Mouse (Mus musculus) neural tube, embryonic 11.5 days (tissue): ENCODE measurements around the gene Izumo4. TPM values are rescaled to one million over a fixed set of nuclear protein-coding genes. Genes with fewer than 3 reads are reported as not detected.

ENCODE experiments used
- ATAC-seq: fragments of 200-750 bp; cut with Nextera tagmentation; 2 replicates; pipeline ENCODE4 v1.8.0; 2017; ENCODE audit warnings: moderate number of reproducible peaks, mild to moderate bottlenecking, moderate TSS enrichment, moderate library complexity; ENCODE audit not compliant: insufficient read depth, low FRiP score, low TSS enrichment
- DNase-seq: peaks from one replicate; pipeline ENCODE4 v3.0.0-alpha.2; 2015; ENCODE audit warnings: low spot score
- H3K27ac ChIP-seq: fragments of 300-500 bp; sonication (generic); 2 replicates; pipeline ENCODE4 v1.5.1; 2014; ENCODE audit warnings: low read depth, mild to moderate bottlenecking, low read length
- H3K27me3 ChIP-seq: fragments of 300-500 bp; sonication (generic); 2 replicates; pipeline ENCODE4 v1.6.1; 2014; ENCODE audit warnings: mild to moderate bottlenecking, low read length, mixed read lengths; ENCODE audit not compliant: control insufficient read depth, insufficient read depth
- H3K36me3 ChIP-seq: fragments of 300-500 bp; sonication (generic); 2 replicates; pipeline ENCODE4 v1.6.1; 2014; ENCODE audit warnings: mild to moderate bottlenecking, low read length, moderate library complexity, mixed read lengths; ENCODE audit not compliant: control insufficient read depth, insufficient read depth
- H3K4me1 ChIP-seq: fragments of 300-500 bp; sonication (generic); 2 replicates; pipeline ENCODE4 v1.6.1; 2014; ENCODE audit warnings: low read length, mixed read lengths; ENCODE audit not compliant: control insufficient read depth, insufficient read depth
- H3K4me2 ChIP-seq: fragments of 300-500 bp; sonication (generic); 2 replicates; pipeline ENCODE4 v1.6.1; 2014; ENCODE audit warnings: low read depth, mild to moderate bottlenecking, moderate library complexity
- H3K4me3 ChIP-seq: fragments of 300-500 bp; sonication (generic); 2 replicates; pipeline ENCODE4 v1.5.1; 2014; ENCODE audit warnings: low read depth, low read length
- H3K9ac ChIP-seq: fragments of 300-500 bp; sonication (generic); 2 replicates; pipeline ENCODE4 v1.6.1; 2014; ENCODE audit warnings: mild to moderate bottlenecking, low read length
- H3K9me3 ChIP-seq: fragments of 300-500 bp; sonication (generic); 2 replicates; pipeline ENCODE4 v1.6.1; 2016; ENCODE audit warnings: low read length; ENCODE audit not compliant: control insufficient read depth
- WGBS: fragments of 180-500 bp; shearing (Covaris S2); extraction: QIAGEN DNeasy Blood & Tissue Kit; methylation state at CpG from one replicate; pipeline ENCODE4 v1.1.7; 2014; 5-methylcytosine and 5-hydroxymethylcytosine counted together
- polyA plus RNA-seq: library from polyadenylated mRNA; unstranded; fragments of >200 nt; fragmentation: Nextera tagmentation; extraction: Ambion mirVana; gene quantifications from 2 replicates; pipeline ENCODE4 v1.2.1, GENCODE M21; 2014

Gene Izumo4
- polyA plus RNA-seq, 1 experiment from 2014 or later = 11.5 TPM

- Histone ChIP-seq H3K4me3 (no peak overlapping the region), H3K27ac (no peak overlapping the region), H3K36me3 (0 out of 2 replicates have a peak, but pooled peaks cover 2% of the 10 kb centered on the region), H3K9ac (no peak overlapping the region), H3K4me1 (peaks cover 18% of the 10 kb centered on the region), H3K27me3 (no peaks in the 10 kb centered on the region), H3K9me3 (no peaks in the 10 kb centered on the region), H3K4me2 (peak overlapping the region; percentile 10; the same call in 1 of the 2 replicates)
- DNase-seq = no peak
- ATAC-seq = no peak
- WGBS = 69% methylated on average over 9 of the region's 9 CpGs
Measured at GRCm38 (mm10) chr10:80679556-80680259, 22.3 kb upstream of the Izumo4 start.

- Histone ChIP-seq H3K27ac (no peak overlapping the region), H3K4me2 (no peak overlapping the region), H3K4me3 (no peak overlapping the region), H3K36me3 (peaks cover 5% of the 10 kb centered on the region; the same call in 1 of the 2 replicates), H3K4me1 (peaks cover 12% of the 10 kb centered on the region), H3K9me3 (no peaks in the 10 kb centered on the region), H3K9ac (no peak overlapping the region), H3K27me3 (no peaks in the 10 kb centered on the region)
- ATAC-seq = no peak
- DNase-seq = no peak
- 81% methylated on average over 2 of the region's 2 CpGs for WGBS
Measured at GRCm38 (mm10) chr10:80680260-80680696, 21.7 kb upstream of the Izumo4 start.

GRCm38 (mm10) chr10:80682003-80682402, 20.0 kb upstream of the Izumo4 start:
- ATAC-seq = no peak
- no peaks in the 10 kb centered on the region for H3K27me3 ChIP-seq
- H3K36me3 ChIP-seq = peaks cover 7% of the 10 kb centered on the region
- no peak overlapping the region for H3K9ac ChIP-seq
- H3K4me2 ChIP-seq = no peak overlapping the region
- H3K27ac ChIP-seq = no peak overlapping the region
- no peak for DNase-seq
- H3K4me1 ChIP-seq = peaks cover 11% of the 10 kb centered on the region
- no peak overlapping the region for H3K4me3 ChIP-seq
- H3K9me3 ChIP-seq = no peaks in the 10 kb centered on the region
- 97% methylated on average over 6 of the region's 6 CpGs for WGBS

GRCm38 (mm10) chr10:80683647-80684046, 18.3 kb upstream of the Izumo4 start:
- no peak overlapping the region for H3K9ac ChIP-seq
- H3K36me3 ChIP-seq = peaks cover 7% of the 10 kb centered on the region
- H3K4me3 ChIP-seq = no peak overlapping the region
- H3K27ac ChIP-seq = no peak overlapping the region
- no peaks in the 10 kb centered on the region for H3K9me3 ChIP-seq
- WGBS = 96% methylated on average over 1 of the region's 1 CpGs
- ATAC-seq = no peak
- H3K4me2 ChIP-seq = no peak overlapping the region
- DNase-seq = no peak
- no peaks in the 10 kb centered on the region for H3K27me3 ChIP-seq
- H3K4me1 ChIP-seq = no peaks in the 10 kb centered on the region

GRCm38 (mm10) chr10:80684214-80684613, 17.8 kb upstream of the Izumo4 start:
- H3K9ac ChIP-seq = no peak overlapping the region
- no peaks in the 10 kb centered on the region for H3K4me1 ChIP-seq
- H3K27ac ChIP-seq = no peak overlapping the region
- no peaks in the 10 kb centered on the region for H3K27me3 ChIP-seq
- no peaks in the 10 kb centered on the region for H3K9me3 ChIP-seq
- no peak overlapping the region for H3K4me2 ChIP-seq
- DNase-seq (peak; percentile 29), ATAC-seq (no peak)
- H3K36me3 ChIP-seq = peaks cover 9% of the 10 kb centered on the region
- H3K4me3 ChIP-seq = no peak overlapping the region
- 57% methylated on average over 6 of the region's 6 CpGs for WGBS

- Histone ChIP-seq H3K9me3 (no peaks in the 10 kb centered on the region), H3K4me1 (no peaks in the 10 kb centered on the region), H3K4me2 (no peak overlapping the region), H3K27me3 (no peaks in the 10 kb centered on the region), H3K9ac (no peak overlapping the region), H3K27ac (no peak overlapping the region), H3K36me3 (peaks cover 15% of the 10 kb centered on the region), H3K4me3 (no peak overlapping the region)
- DNase-seq (no peak), ATAC-seq (no peak)
- 90% methylated on average over 4 of the region's 4 CpGs for WGBS
Measured at GRCm38 (mm10) chr10:80684984-80685383, 17.0 kb upstream of the Izumo4 start.

- 89% methylated on average over 3 of the region's 3 CpGs for WGBS
- peaks cover 15% of the 10 kb centered on the region for H3K36me3 ChIP-seq
Measured at GRCm38 (mm10) chr10:80686617-80687016, 15.4 kb upstream of the Izumo4 start.

GRCm38 (mm10) chr10:80687850-80688249, 14.1 kb upstream of the Izumo4 start:
- ATAC-seq = no peak
- peak; percentile 69 for DNase-seq
- Histone ChIP-seq H3K4me3 (no peak overlapping the region), H3K9ac (no peak overlapping the region), H3K4me2 (no peak overlapping the region), H3K27me3 (no peaks in the 10 kb centered on the region), H3K27ac (no peak overlapping the region), H3K36me3 (peaks cover 15% of the 10 kb centered on the region), H3K4me1 (no peaks in the 10 kb centered on the region), H3K9me3 (no peaks in the 10 kb centered on the region)
- WGBS = 47% methylated on average over 5 of the region's 5 CpGs

More at GRCm38 (mm10) chr10:80686617-80687016, 15.4 kb upstream of the Izumo4 start:
- Histone ChIP-seq H3K4me3 (no peak overlapping the region), H3K4me1 (no peaks in the 10 kb centered on the region), H3K27ac (no peak overlapping the region), H3K9me3 (no peaks in the 10 kb centered on the region), H3K27me3 (no peaks in the 10 kb centered on the region), H3K9ac (no peak overlapping the region), H3K4me2 (no peak overlapping the region)
- ATAC-seq (no peak), DNase-seq (no peak)
